Mouse (Mus musculus) liver (tissue): ENCODE results near the gene Rnf38.

Source experiments
- DNase-seq: peaks from one replicate; pipeline ENCODE4 v3.0.0-alpha.2; 2020; ENCODE audit warnings: mixed read lengths

Gene Rnf38

DNA sequence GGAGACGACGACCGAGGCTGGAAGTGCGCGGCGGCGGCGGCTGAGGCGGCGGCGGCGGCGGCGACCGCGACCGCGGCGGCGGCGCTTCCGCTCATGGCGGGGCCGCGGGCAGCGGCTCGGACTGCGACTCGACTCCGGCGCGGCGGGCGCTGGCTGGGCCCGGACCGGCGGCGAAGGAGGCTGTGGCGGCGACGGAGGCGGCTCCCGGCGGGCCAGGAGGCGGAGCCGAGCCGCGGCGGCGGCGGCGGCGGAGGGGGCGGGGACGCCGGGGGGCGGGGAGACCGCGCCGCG is at the start of gene Rnf38:
TSS of gene Rnf38 (minus strand) at position 77 of the 291 bp plus-strand sequence.
- no peak for DNase-seq

DNA sequence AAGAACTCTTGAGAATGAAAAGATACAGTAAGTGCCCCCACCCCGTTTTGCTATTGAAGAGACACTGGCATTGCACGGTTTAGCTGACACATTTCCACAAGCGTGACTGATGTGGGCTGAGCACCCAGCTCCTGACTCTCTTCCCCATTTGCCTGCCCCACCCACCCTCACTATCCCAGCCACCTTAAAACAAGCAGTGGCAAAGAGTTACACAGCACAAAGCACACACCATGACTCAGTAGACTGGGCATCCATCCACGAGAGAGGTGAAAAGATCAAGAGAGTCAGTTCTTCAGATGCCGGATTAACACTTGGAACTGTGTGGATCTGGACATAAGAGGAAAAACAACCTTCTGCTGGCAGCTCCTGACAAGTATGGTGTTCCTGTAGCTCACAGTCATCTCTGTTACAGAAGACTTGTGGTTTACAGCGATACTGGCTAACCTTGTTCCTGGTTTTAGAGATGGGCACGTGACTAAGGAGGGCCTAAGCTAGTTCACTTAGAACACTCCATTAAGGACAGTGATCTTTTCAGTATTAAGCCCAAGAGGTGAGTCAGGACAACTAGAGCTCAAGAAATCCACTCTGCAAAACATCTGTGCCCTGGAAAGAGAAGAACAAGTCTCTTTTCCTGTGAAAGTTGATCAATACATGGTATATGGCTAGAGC is 48.1 kb upstream of the Rnf38 start:
- DNase-seq: no peak

- DNase-seq: no peak
Observed at GRCm38 (mm10) chr4:44271134-44271533, 37.5 kb upstream of the Rnf38 start.

- DNase-seq: no peak
Observed at GRCm38 (mm10) chr4:44269376-44269817, 35.8 kb upstream of the Rnf38 start.

- DNase-seq: no peak
Observed at GRCm38 (mm10) chr4:44267437-44267836, 33.8 kb upstream of the Rnf38 start.

- no peak for DNase-seq
Observed at GRCm38 (mm10) chr4:44265500-44265899, 31.9 kb upstream of the Rnf38 start.

GRCm38 (mm10) chr4:44260244-44260643 is 26.7 kb upstream of the Rnf38 start:
- DNase-seq: peak; percentile 63

GRCm38 (mm10) chr4:44259126-44259525 is 25.5 kb upstream of the Rnf38 start:
- DNase-seq: no peak

- no peak for DNase-seq
Observed at GRCm38 (mm10) chr4:44254579-44254978, 21.0 kb upstream of the Rnf38 start.

DNA sequence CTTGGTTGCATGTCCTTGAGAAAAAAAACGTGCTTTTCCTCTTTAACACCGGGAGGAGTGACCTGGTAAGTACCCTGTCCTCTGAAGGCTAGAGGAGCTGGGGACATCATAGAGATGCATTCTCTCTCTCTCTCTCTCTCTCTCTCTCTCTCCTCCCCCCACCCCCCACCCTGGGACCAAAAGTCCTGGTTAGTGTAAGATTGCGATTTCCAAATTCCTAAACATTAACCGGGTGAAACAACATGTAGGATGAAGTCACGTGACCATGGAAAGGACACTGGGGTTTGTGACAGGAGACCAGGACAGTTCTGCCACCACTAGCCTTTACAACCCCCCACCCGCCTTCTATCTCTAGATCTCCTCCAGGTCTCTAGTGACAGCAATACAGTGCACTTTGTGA is 19.6 kb upstream of the Rnf38 start:
- peak; percentile 14 for DNase-seq

DNA sequence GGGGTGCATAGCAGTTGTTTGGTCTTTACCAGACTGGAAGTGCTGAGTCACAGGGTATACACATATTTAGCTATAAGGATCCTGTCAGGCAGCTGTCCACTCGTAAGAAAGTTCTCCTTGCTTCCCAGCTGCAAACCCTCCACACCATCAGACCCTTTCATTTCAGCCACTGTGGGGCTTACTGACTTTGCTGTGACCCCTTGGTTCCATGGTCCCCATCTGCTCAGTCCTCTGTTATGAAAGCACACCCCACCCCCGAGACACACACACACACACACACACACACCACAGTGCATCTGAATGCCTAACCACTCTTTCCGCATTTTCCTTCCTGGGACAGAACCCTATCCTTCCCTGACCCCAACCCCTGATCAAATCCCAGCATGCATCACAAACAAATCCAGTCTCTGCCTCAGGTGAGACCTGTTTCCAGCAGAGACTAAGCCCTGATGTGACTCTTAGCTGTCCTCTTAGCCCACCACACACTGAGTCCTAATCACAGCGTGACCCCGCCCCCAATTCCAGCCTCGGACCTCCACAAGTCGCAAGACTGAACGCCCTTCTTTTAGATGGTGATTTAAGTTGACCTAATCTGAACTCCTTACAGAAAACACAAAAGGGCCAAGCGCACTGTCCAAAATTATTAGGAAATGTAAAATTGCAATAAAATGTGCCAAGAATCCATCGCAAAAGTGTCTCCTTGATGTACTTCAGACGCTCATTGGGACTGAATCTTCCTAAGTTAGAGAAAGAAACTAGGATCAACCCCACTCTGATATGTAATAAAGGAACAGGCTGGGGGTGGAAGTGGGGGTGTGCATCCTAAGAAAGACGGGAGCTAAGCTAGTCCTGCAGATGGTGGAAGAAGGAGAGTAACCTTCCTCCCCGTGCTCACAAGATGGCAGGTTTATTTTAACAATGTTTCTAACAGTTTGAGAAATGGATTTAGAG is 18.7 kb upstream of the Rnf38 start:
- no peak for DNase-seq

- no peak for DNase-seq
Observed at GRCm38 (mm10) chr4:44251521-44251920, 17.9 kb upstream of the Rnf38 start.

DNA sequence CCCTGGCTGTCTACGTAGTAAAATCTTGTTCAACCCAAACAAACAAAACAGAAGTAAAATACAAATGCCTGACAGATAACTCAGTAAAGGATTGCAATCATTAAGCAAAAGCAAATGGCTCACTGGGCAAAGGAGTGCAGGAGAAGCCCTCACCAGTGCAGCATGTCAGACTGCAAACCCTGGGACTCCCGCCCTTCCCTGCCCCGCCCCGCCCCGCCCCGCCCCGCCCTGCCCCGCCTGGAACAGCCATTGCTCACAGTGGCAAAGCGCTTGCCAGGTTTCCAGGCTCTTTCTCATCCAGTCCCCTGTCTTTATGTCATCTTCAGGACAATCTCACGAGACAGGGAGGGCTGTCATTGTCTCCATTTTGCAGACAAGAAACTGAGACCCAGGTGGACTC is 16.1 kb upstream of the Rnf38 start:
- peak; percentile 51 for DNase-seq

- peak; percentile 53 for DNase-seq
Observed at GRCm38 (mm10) chr4:44247051-44247939, 13.7 kb upstream of the Rnf38 start.

DNA sequence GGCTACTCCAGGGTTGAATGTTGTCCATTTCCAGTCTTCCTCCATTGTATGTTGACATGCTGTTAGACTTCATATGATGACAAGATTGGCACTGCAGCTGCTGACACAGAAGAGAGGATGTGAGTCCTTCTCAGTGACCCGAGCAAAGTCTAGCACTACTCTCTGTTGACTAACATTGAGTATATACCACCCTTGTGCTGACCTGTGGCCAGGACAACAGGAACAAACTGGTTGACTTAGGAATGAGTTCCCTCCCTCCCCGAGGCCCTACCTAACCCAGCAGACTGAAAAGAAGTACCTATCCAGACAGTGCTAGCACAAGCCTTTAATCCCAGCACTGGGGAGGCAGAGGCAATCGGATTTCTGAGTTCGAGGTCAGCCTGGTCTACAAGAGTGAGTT is 12.7 kb upstream of the Rnf38 start:
- DNase-seq: no peak

GRCm38 (mm10) chr4:44241638-44242037 is 8.0 kb upstream of the Rnf38 start:
- DNase-seq: no peak

DNA sequence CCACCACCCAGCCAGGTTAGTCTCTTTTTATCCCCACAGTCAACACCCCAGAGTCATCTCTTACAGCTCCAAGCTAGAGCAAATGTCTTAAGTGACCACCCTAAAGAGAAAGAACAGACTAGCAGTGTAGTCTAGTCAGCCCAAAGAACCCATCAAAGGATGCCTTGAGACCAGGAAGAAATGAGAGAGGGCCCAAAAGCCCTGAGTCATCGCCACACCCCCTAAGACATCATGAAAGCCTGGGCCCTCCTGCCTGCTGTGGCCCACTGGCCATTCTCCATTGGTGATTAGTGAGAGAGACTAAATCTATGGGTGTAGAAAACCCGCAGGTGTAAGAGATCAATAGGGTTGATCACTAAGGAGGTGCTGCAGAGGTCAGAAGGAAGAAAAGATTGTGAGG is 2.4 kb upstream of the Rnf38 start:
- peak; percentile 72 for DNase-seq

GRCm38 (mm10) chr4:44234004-44234866 is 646 bp upstream of the Rnf38 start:
- peak; percentile 96 for DNase-seq

DNA sequence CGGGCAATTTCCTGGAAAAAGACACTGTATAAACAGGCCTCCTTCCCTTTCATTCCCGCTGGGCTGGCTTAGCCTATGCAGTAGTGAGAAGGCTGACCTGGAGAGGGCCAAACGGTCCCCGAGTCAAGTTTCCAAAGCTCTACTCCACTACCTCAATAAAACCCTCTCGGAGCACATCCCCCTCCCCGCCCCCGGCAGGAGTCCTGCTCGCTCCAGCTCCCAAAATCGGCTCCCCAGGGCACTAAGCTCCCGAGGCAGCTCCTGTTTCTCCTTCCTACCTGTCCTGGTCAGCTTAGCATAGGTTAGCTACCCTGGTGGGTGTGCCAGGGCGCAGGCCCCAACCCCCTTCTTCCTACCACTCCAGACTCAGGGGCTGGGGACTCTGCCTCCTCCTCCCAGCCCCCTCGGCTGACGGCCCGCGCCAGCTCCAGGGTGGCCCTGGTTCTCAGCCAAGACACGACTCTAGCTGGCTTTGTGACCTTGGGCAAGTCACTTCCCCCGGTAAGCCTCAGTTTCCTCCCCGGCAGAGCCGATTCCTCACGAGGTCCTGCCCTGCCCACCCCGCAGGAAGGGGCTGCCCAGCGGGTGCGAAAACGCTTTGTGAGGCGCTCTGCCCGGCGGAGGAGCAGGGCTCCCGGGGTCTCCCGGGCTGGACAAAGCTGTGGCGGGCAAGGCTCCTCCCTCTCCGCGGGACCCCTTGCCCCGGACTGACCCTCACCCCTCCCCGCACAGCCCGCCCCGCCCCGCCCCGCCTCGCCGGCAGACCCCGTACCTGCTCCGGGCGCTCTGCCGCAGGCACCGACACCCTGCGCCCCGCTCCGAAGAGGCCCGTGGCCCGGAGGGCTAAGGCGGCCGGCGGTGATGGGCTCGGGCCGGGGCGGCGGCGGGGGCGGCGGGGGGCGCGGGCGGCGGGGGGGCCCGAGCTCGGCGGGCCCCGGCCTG is 547 bp downstream of the Rnf38 start:
- peak; percentile 40 for DNase-seq

DNA sequence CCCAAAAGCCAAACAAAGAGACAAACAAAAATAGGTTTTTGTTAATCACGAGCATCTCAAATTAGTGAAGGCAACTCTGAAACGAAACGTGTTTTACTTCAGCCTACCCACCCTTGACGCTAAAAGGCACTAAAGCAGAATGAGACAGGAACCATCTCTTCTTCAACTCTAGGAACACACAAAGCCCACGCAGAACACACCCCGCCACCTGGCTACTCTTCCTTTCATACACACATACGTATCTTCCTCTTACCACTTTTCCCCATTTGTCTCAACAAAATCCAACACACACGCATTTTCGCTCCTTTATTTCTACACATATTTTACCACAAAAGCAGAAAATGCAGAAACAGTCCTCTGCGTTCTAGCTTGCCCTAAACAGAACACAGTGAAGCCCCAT is 8.5 kb downstream of the Rnf38 start:
- no peak for DNase-seq

GRCm38 (mm10) chr4:44224141-44224540 is 9.4 kb downstream of the Rnf38 start:
- DNase-seq: no peak
